Mouse (Mus musculus) heart, postnatal 10 days (tissue): ENCODE results near the gene Ppp2r5c. TPM values are rescaled to one million over a fixed set of nuclear protein-coding genes. Genes with fewer than 3 reads are reported as not detected.

Experiments used
- DNase-seq, 2 experiments: peaks; one replicate each; pipeline ENCODE4 v3.0.0; 2021
- intact Hi-C: fragments of 180-260 bp; cut with DNase I; formaldehyde crosslinking; loops from one replicate; pipeline ENCODE4 v1.15.1; 2025
- total RNA-seq, 2 experiments: library from RNA; stranded (reverse); gene quantifications; 2 replicates each; pipeline ENCODE4 v1.2.3; 2021

Ppp2r5c gene
- total RNA-seq = 100 to 1,000 TPM; 112 to 124 TPM

GRCm38 (mm10) chr12:110446290-110447170 is at the start of gene Ppp2r5c:
Gene Ppp2r5c, plus strand, starts transcription at chr12:110447120.
- DNase-seq = peak; percentile 95 to 96
- intact Hi-C loops = loop anchor here (5.0 kb wide), 1 partner anchor 396 kb away; the partner anchor contains the start of gene Mok

GRCm38 (mm10) chr12:110398351-110398750 is 48.6 kb upstream of the Ppp2r5c start:
- peak; percentile 62 to 79 for DNase-seq
- intact Hi-C loops = loop anchor here (5.0 kb wide), 1 partner anchor 961 kb away; no protein-coding TSS in a partner anchor

GRCm38 (mm10) chr12:110399161-110399560 is 47.8 kb upstream of the Ppp2r5c start:
- DNase-seq = no peak
- intact Hi-C loops = loop anchor here (5.0 kb wide), 1 partner anchor 962 kb away; no protein-coding TSS in a partner anchor

- intact Hi-C loops = no loop called here
- no peak for DNase-seq
Measured at GRCm38 (mm10) chr12:110400936-110401335, 46.0 kb upstream of the Ppp2r5c start.

- no peak for DNase-seq
- intact Hi-C loops = no loop called here
Measured at GRCm38 (mm10) chr12:110401871-110402270, 45.0 kb upstream of the Ppp2r5c start.

- intact Hi-C loops = loop anchor here (10.0 kb wide), 1 partner anchor 579 kb away; no protein-coding TSS in a partner anchor
- DNase-seq = peak in 1 of 2 experiments; percentile 45
Measured at GRCm38 (mm10) chr12:110416244-110416643, 30.7 kb upstream of the Ppp2r5c start.

GRCm38 (mm10) chr12:110417023-110417986 is 29.6 kb upstream of the Ppp2r5c start:
- peak in 1 of 2 experiments; percentile 22 for DNase-seq
- intact Hi-C loops = loop anchor here (1.0 to 10.0 kb wide), 2 partner anchors 286 to 577 kb away; no protein-coding TSS in a partner anchor

- intact Hi-C loops = loop anchor here (1.0 to 10.0 kb wide), 3 partner anchors 285 to 577 kb away; no protein-coding TSS in a partner anchor
- DNase-seq = peak; percentile 10 to 27
Measured at GRCm38 (mm10) chr12:110417987-110418734, 28.8 kb upstream of the Ppp2r5c start.

- intact Hi-C loops = loop anchor here (1.0 to 10.0 kb wide), 2 partner anchors 424 to 576 kb away; no protein-coding TSS in a partner anchor
- peak; percentile 66 to 73 for DNase-seq
Measured at GRCm38 (mm10) chr12:110418735-110419350, 28.1 kb upstream of the Ppp2r5c start.

GRCm38 (mm10) chr12:110419879-110420278 is 27.0 kb upstream of the Ppp2r5c start:
- intact Hi-C loops = loop anchor here (10.0 kb wide), 1 partner anchor 575 kb away; no protein-coding TSS in a partner anchor
- no peak for DNase-seq

- intact Hi-C loops = no loop called here
- DNase-seq = no peak
Measured at GRCm38 (mm10) chr12:110421361-110421760, 25.6 kb upstream of the Ppp2r5c start.

GRCm38 (mm10) chr12:110424008-110424704 is 22.8 kb upstream of the Ppp2r5c start:
- DNase-seq = no peak
- intact Hi-C loops = no loop called here

- intact Hi-C loops = no loop called here
- DNase-seq = no peak
Measured at GRCm38 (mm10) chr12:110426417-110427010, 20.4 kb upstream of the Ppp2r5c start.

- intact Hi-C loops = no loop called here
- no peak for DNase-seq
Measured at GRCm38 (mm10) chr12:110429340-110429973, 17.5 kb upstream of the Ppp2r5c start.

GRCm38 (mm10) chr12:110429990-110430389 is 16.9 kb upstream of the Ppp2r5c start:
- DNase-seq = no peak
- intact Hi-C loops = loop anchor here (5.0 kb wide), 1 partner anchor 412 kb away; the partner anchor contains the start of gene Mok

GRCm38 (mm10) chr12:110431805-110432204 is 15.1 kb upstream of the Ppp2r5c start:
- DNase-seq = peak; percentile 63 to 68
- intact Hi-C loops = loop anchor here (5.0 kb wide), 1 partner anchor 410 kb away; the partner anchor contains the start of gene Mok

- no peak for DNase-seq
- intact Hi-C loops = no loop called here
Measured at GRCm38 (mm10) chr12:110436638-110437366, 10.1 kb upstream of the Ppp2r5c start.
